Mouse (Mus musculus): ENCODE data around the gene Zkscan14. TPM values are rescaled to one million over a fixed set of nuclear protein-coding genes. Genes with fewer than 3 reads are reported as not detected.
"Not testable (repeated sequence)": the region's sequence is repeated elsewhere in the genome, so short reads cannot be mapped to it uniquely, and the experiment has no call there.

Gene Zkscan14
- polyA plus RNA-seq (2015; fragmentation: Nextera tagmentation; extraction: Ambion mirVana) = 11.4 and 11.6 TPM in 2 replicates

DNA sequence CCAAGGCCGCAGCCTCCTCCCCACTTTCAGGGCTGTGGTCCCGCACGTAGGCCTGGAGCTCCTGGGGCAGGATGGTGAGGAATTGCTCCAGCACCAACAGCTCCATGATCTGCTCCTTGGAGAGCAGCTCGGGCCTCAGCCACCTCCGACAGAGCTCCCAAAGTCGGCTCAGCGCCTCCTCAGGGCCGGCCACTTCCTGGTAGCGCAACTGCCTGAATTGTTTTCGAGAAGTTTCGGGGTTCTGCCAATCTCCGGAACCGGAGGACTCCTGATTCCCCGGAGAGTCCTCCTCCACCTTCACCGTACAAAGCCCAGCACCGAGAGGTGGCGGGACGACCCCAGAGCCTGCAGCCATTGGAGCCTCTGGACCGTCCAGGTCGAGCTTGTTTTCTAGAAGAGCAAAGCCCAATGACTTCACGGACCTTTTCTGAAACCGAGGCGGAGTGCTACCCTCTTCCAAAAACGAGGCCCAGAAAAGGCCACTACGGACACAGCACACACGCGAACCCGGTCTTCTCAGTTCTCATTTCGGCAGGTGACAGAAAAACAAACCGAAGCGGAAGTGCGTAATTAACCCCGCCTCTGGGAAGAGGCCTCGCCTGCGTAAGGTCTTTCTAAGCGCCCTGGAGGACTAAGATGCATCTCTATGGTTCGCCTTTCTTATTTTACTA is at the start of gene Zkscan14:
Gene Zkscan14 (minus strand): TSS at position 548 of the 671 bp plus-strand sequence.
- Histone ChIP-seq H3K9ac (replicated peaks; ENCODE audit: low read length) (peak within 1 kb of the TSS; percentile 85), H3K27ac (ENCODE audit: low read length) (peak within 1 kb of the TSS; percentile 67), H3K27me3 (ENCODE audit: insufficient read depth, low read length) (no peaks in the 10 kb centered on the region), H3K9me3 (ENCODE audit: low read length) (no peaks in the 10 kb centered on the region), H3K4me3 (ENCODE audit: low read length) (peak within 1 kb of the TSS; percentile 88), H3K4me1 (ENCODE audit: insufficient read depth, low read length) (peaks cover 21% of the 10 kb centered on the region), H3K4me2 (replicated peaks; ENCODE audit: low read depth, low read length) (peak within 1 kb of the TSS; percentile 96), H3K36me3 (ENCODE audit: insufficient read depth, low read length) (0 out of 2 replicates have a peak, but pooled peaks cover under 1% of the 10 kb centered on the region)
- WGBS = 1% methylated on average over 37 of the region's 37 CpGs
- no peak for ATAC-seq (ENCODE audit: low FRiP score, low TSS enrichment)

DNA sequence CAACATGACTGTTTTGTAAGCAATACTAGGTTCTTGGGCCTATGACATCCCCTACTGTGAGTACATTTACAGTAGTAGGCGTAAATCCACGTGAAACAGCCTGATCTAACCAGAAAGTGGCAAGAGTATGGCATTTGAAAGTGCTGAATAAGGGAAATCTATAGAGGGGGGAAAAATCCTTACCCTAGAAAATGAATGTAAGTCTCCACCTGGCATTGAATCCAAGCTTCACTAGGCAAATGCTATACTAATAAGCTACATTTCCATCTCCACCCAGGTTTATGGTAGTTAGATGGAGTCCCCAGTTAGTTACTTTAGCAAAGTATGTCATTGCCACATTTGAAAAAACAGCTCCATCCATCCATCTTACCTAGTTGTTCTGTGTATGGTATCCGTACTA is 47.9 kb upstream of the Zkscan14 start:
- Histone ChIP-seq H3K27ac (ENCODE audit: low read length) (no peak overlapping the region), H3K4me3 (ENCODE audit: low read length) (no peak overlapping the region), H3K9me3 (ENCODE audit: low read length) (no peaks in the 10 kb centered on the region), H3K36me3 (ENCODE audit: insufficient read depth, low read length) (peaks cover 53% of the 10 kb centered on the region), H3K4me2 (replicated peaks; ENCODE audit: low read depth, low read length) (no peak overlapping the region), H3K4me1 (ENCODE audit: insufficient read depth, low read length) (no peaks in the 10 kb centered on the region), H3K9ac (replicated peaks; ENCODE audit: low read length) (no peak overlapping the region), H3K27me3 (ENCODE audit: insufficient read depth, low read length) (no peaks in the 10 kb centered on the region)
- no peak for ATAC-seq (ENCODE audit: low FRiP score, low TSS enrichment)
- WGBS = 91% methylated on average over 3 of the region's 3 CpGs

DNA sequence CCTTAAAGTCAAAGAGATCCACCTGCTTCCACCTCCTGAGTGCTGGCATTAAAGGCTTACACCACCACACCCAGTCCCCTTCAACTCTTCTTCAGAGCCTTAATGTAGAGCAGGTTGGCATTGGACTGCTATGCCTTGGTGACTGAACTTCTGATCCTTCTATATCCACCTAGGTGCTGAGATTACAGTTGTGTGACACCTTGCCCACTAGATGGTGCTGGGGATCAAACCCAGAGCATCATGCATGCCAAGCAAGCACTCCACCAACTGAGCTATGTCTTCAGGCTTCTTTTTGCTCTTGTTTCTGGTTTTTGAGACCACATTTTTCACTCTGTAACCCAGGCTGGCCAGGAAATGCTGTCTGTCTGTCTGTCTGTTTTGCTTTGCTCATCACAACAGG is 33.0 kb upstream of the Zkscan14 start:
- H3K36me3 ChIP-seq (ENCODE audit: insufficient read depth, low read length) = peaks cover 37% of the 10 kb centered on the region
- H3K9me3 ChIP-seq (ENCODE audit: low read length) = no peaks in the 10 kb centered on the region
- no peak overlapping the region for H3K27ac ChIP-seq (ENCODE audit: low read length)

DNA sequence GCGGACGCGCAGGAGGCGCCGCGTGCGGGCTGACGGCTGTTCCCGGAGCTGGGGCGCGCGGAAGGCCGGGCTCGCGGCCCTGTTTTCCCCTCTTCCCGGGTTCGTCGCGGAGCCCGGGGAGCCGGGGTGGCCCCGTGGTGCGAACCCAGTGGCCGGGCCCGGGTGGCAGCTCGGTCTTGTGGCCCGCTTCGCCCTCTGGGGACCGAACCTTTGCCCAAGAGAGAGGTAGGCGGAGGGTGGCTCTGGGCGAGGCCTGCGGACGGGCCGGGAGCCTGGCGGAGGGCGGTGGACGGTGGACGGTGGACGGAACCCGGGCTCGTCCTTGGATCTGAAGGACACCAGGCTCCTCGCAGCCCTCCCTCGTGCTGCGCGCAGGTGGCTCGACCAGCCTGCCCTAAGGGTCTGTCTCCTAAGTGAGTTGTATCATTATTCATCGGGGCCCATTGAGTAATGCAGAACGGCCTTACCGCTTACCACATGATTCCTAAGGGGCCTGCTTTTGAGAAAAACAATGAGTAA is 30.3 kb upstream of the Zkscan14 start:
- H3K9me3 ChIP-seq (ENCODE audit: low read length) = no peaks in the 10 kb centered on the region
- H3K4me2 ChIP-seq (replicated peaks; ENCODE audit: low read depth, low read length) = peak overlapping the region; percentile 70
- peak overlapping the region; percentile 64 for H3K27ac ChIP-seq (ENCODE audit: low read length)
- peaks cover 14% of the 10 kb centered on the region for H3K4me1 ChIP-seq (ENCODE audit: insufficient read depth, low read length)
- under 1% methylated on average over 37 of the region's 49 CpGs for WGBS
- peak overlapping the region; percentile 66 for H3K4me3 ChIP-seq (ENCODE audit: low read length)
- peaks cover 22% of the 10 kb centered on the region for H3K36me3 ChIP-seq (ENCODE audit: insufficient read depth, low read length)
- no peaks in the 10 kb centered on the region for H3K27me3 ChIP-seq (ENCODE audit: insufficient read depth, low read length)
- peak overlapping the region; percentile 87 for H3K9ac ChIP-seq (replicated peaks; ENCODE audit: low read length)
- ATAC-seq (ENCODE audit: low FRiP score, low TSS enrichment) = peak; percentile 72

More for the DNA sequence above, 33.0 kb upstream of the Zkscan14 start:
- no peak for ATAC-seq (ENCODE audit: low FRiP score, low TSS enrichment)
- H3K4me1 ChIP-seq (ENCODE audit: insufficient read depth, low read length) = peaks cover 14% of the 10 kb centered on the region
- no peak overlapping the region for H3K4me2 ChIP-seq (replicated peaks; ENCODE audit: low read depth, low read length)
- H3K27me3 ChIP-seq (ENCODE audit: insufficient read depth, low read length) = no peaks in the 10 kb centered on the region
- no peak overlapping the region for H3K4me3 ChIP-seq (ENCODE audit: low read length)
- H3K9ac ChIP-seq (replicated peaks; ENCODE audit: low read length) = no peak overlapping the region

DNA sequence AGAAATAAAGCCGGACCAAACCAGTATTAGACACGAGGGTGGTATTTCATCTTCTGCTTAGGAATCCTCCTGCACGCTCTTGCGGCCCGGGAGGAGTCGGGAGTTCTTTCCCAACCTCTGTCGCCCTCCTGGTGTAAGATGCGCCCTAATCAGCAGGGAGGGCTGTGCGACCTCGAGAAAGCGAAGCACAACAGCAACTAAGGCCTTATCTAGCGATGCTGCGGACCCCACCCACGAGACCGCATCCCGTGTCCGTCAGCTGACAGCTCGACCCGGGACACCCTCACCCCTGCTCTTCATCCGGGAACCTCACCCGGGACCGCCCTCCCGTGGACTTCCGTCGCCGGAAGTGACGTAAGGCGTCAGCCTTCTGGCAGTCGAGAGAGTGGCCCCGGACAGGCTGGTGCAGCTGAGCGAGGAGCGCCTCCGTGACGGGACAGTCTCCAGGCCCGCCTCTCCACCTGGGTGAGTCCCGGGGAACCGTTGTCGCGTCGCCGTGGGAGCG is 29.8 kb upstream of the Zkscan14 start, which contains the start of gene Zfp655:
Gene Zfp655 (plus strand): TSS at position 349 of the 505 bp plus-strand sequence.
- peaks cover 14% of the 10 kb centered on the region for H3K4me1 ChIP-seq (ENCODE audit: insufficient read depth, low read length)
- H3K27me3 ChIP-seq (ENCODE audit: insufficient read depth, low read length) = no peaks in the 10 kb centered on the region
- H3K4me2 ChIP-seq (replicated peaks; ENCODE audit: low read depth, low read length) = peak within 1 kb of the TSS; percentile 70
- H3K4me3 ChIP-seq (ENCODE audit: low read length) = peak within 1 kb of the TSS; percentile 66
- no peaks in the 10 kb centered on the region for H3K9me3 ChIP-seq (ENCODE audit: low read length)
- ATAC-seq (ENCODE audit: low FRiP score, low TSS enrichment) = peak; percentile 97
- H3K9ac ChIP-seq (replicated peaks; ENCODE audit: low read length) = peak within 1 kb of the TSS; percentile 87
- H3K27ac ChIP-seq (ENCODE audit: low read length) = peak within 1 kb of the TSS; percentile 64
- peaks cover 20% of the 10 kb centered on the region for H3K36me3 ChIP-seq (ENCODE audit: insufficient read depth, low read length)
- WGBS = 0% methylated on average over 42 of the region's 42 CpGs

DNA sequence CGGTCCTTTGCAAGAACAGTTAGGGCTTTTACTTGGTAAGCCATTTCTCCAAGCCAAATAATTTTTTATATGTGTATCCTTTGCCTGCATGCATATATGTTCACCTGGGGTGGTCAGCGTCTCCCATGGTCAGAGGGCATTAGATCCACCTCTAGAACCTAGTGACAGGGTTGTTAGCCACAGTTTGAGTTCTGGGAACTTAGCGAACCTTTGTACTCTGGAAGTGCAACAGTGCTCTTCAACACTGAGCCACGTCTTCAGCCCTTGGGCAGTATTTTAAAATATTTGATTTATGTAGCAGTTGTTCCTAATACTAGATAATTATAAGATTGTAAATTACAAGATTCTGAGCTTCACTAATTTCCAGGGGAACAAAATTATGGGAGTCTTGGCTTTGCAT is 29.0 kb upstream of the Zkscan14 start:
- Histone ChIP-seq H3K9me3 (ENCODE audit: low read length) (no peaks in the 10 kb centered on the region), H3K4me2 (replicated peaks; ENCODE audit: low read depth, low read length) (peak overlapping the region; percentile 70), H3K4me3 (ENCODE audit: low read length) (no peak overlapping the region; the same call in 1 of the 2 replicates), H3K4me1 (ENCODE audit: insufficient read depth, low read length) (peaks cover 14% of the 10 kb centered on the region), H3K9ac (replicated peaks; ENCODE audit: low read length) (peak overlapping the region; percentile 87; the same call in 1 of the 2 replicates), H3K27ac (ENCODE audit: low read length) (peak overlapping the region; percentile 64; the same call in 1 of the 2 replicates), H3K36me3 (ENCODE audit: insufficient read depth, low read length) (peaks cover 17% of the 10 kb centered on the region), H3K27me3 (ENCODE audit: insufficient read depth, low read length) (no peaks in the 10 kb centered on the region)
- ATAC-seq (ENCODE audit: low FRiP score, low TSS enrichment) = no peak
- WGBS = 85% methylated on average over 4 of the region's 4 CpGs

DNA sequence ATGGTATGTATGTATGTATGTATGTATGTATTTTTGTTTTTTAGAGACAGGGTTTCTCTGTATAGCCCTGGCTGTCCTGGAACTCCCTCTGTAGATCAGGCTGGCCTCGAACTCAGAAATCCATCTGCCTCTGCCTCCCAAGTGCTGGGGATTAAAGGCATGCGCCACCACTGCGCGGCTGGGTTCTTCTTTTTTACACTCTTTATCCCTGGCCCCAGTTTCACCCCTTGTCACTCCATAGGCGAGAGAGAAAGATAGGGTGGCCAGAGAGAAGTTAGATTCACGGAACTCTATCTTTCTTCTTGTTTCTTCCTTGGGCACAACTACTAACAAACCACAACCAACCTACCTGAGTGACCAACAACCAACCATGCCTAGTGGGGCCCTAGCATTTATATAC is 27.6 kb upstream of the Zkscan14 start:
- H3K9me3 ChIP-seq (ENCODE audit: low read length); H3K9ac ChIP-seq (replicated peaks; ENCODE audit: low read length); H3K27ac ChIP-seq (ENCODE audit: low read length); ATAC-seq (ENCODE audit: low FRiP score, low TSS enrichment); H3K4me3 ChIP-seq (ENCODE audit: low read length); H3K4me2 ChIP-seq (replicated peaks; ENCODE audit: low read depth, low read length); H3K27me3 ChIP-seq (ENCODE audit: insufficient read depth, low read length); H3K36me3 ChIP-seq (ENCODE audit: insufficient read depth, low read length): not testable (repeated sequence)
- WGBS = 89% methylated on average over 6 of the region's 6 CpGs
- peaks cover 14% of the 10 kb centered on the region for H3K4me1 ChIP-seq (ENCODE audit: insufficient read depth, low read length)

DNA sequence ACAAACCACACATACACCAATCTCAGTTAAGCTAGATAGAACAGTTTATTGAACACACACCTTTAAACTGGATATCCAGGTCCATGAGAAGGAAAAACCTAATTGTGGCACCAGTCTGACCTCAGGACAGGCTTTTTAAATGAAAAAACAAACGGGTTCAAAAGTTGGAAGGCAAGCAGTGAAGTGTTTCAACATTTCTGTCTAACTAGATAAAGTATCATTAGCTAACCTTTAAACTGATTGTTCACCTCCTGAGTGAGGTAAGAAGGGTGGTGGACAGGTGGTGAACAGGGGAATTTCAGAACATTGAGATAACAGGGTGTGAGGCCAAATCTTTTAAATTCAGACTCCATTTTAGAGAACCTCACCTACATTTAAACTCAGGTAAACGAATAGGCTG is 24.8 kb upstream of the Zkscan14 start:
- Histone ChIP-seq H3K36me3 (ENCODE audit: insufficient read depth, low read length) (peaks cover 6% of the 10 kb centered on the region; the same call in 1 of the 2 replicates), H3K4me1 (ENCODE audit: insufficient read depth, low read length) (peaks cover 7% of the 10 kb centered on the region; the same call in 1 of the 2 replicates), H3K9me3 (ENCODE audit: low read length) (no peaks in the 10 kb centered on the region), H3K27me3 (ENCODE audit: insufficient read depth, low read length) (no peaks in the 10 kb centered on the region), H3K27ac (ENCODE audit: low read length) (no peak overlapping the region), H3K4me3 (ENCODE audit: low read length) (no peak overlapping the region), H3K9ac (replicated peaks; ENCODE audit: low read length) (no peak overlapping the region), H3K4me2 (replicated peaks; ENCODE audit: low read depth, low read length) (no peak overlapping the region)
- ATAC-seq (ENCODE audit: low FRiP score, low TSS enrichment) = no peak
- WGBS = 54% methylated on average over 2 of the region's 2 CpGs

DNA sequence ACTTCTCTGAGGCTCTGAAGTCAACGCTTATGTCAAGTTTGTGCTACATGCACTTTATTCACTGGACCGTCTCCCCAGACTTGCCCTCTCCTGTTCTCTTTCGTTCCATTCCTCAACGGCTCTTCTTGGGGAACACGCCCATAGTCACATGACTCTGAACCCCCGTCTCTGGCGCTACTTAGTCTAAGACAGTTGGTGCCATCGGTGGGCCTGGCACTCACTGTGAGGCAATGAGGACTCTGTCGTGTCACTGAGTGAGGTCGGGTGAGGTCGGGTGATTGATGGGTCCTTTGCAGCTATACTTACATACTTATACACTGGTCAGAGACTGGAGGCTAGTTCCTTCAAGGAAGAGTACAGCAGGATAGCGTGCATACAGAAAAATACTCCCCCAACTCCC is 21.7 kb upstream of the Zkscan14 start:
- ATAC-seq (ENCODE audit: low FRiP score, low TSS enrichment) = peak; percentile 35; the same call in 1 of the 2 replicates

DNA sequence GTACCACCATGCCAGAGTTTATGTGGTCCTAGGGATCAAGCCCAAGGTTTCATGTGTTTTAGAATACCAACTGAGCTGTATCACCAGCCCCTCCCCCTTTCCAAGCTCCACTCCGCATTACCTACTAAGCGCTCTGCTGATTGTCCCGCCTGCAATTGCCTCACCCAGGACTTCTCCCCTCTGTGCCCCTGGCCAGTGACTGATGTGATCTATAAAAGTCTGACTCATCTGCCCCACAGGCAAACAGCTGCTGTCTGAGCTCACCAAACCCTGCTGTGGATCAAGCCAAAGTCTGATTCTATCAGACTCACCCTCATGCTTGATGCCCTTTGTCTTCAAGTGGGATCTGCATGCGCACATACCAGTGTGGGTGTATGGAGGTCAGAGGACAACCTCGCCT is 21.2 kb upstream of the Zkscan14 start:
- Histone ChIP-seq H3K9me3 (ENCODE audit: low read length) (no peaks in the 10 kb centered on the region), H3K27me3 (ENCODE audit: insufficient read depth, low read length) (no peaks in the 10 kb centered on the region), H3K4me3 (ENCODE audit: low read length) (no peak overlapping the region), H3K9ac (replicated peaks; ENCODE audit: low read length) (no peak overlapping the region), H3K4me2 (replicated peaks; ENCODE audit: low read depth, low read length) (no peak overlapping the region), H3K4me1 (ENCODE audit: insufficient read depth, low read length) (no peaks in the 10 kb centered on the region), H3K36me3 (ENCODE audit: insufficient read depth, low read length) (peaks cover 39% of the 10 kb centered on the region), H3K27ac (ENCODE audit: low read length) (no peak overlapping the region)
- WGBS = 85% methylated on average over 5 of the region's 5 CpGs
- ATAC-seq (ENCODE audit: low FRiP score, low TSS enrichment) = no peak

More for the DNA sequence above, 21.7 kb upstream of the Zkscan14 start:
- Histone ChIP-seq H3K27me3 (ENCODE audit: insufficient read depth, low read length) (no peaks in the 10 kb centered on the region), H3K4me3 (ENCODE audit: low read length) (no peak overlapping the region), H3K9me3 (ENCODE audit: low read length) (no peaks in the 10 kb centered on the region), H3K4me1 (ENCODE audit: insufficient read depth, low read length) (no peaks in the 10 kb centered on the region), H3K9ac (replicated peaks; ENCODE audit: low read length) (no peak overlapping the region), H3K27ac (ENCODE audit: low read length) (no peak overlapping the region), H3K4me2 (replicated peaks; ENCODE audit: low read depth, low read length) (no peak overlapping the region), H3K36me3 (ENCODE audit: insufficient read depth, low read length) (peaks cover 34% of the 10 kb centered on the region)
- WGBS = 79% methylated on average over 12 of the region's 12 CpGs
